Mouse (Mus musculus) telencephalon, adult 2 months (tissue): Measurements from ENCODE around the gene Fas.

ENCODE experiments used
- DNase-seq: peaks from one replicate; pipeline ENCODE4 v3.0.0-alpha.2; 2011; ENCODE audit warnings: low read depth, low spot score

The Fas gene

DNA sequence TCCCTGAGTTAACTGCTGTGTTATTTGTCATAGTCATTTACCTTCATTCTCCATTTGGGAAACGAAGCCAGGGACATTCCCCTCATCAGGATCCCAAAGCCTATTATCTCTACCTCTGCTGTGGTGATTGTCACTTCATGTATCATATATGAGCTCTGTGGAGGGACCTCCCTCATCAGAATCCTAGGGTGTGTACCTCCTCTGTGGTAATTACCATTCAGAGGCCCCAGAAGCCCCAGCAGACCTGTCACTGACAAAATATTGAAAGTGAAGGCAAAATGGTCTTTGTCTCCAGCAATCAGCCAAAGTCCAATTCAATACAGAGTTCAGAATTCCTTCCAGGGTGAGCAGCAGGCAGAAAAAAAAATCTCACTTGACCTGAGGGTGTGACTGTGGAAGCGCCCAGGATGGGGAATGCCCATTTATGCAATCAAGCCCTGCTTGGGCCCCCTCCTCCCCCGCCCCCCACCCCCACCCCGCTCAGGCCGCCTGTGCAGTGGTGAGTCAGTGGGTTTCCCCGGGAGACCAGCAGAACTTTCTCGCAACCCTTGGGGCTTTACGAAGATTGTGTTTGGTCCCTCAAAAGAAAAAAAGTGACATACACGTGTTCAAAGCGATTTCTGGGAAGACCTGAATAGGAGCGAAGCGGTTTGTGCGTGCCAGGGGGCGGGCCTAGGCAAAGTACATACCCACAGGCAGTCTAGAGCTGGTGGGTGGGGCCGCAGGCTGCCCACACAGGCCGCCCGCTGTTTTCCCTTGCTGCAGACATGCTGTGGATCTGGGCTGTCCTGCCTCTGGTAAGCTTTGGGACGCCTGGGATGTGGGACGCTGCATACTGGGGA, at the start of gene Fas:
Gene Fas (plus strand): TSS at position 719 of the 842 bp plus-strand sequence.
- DNase-seq, result no peak

DNA sequence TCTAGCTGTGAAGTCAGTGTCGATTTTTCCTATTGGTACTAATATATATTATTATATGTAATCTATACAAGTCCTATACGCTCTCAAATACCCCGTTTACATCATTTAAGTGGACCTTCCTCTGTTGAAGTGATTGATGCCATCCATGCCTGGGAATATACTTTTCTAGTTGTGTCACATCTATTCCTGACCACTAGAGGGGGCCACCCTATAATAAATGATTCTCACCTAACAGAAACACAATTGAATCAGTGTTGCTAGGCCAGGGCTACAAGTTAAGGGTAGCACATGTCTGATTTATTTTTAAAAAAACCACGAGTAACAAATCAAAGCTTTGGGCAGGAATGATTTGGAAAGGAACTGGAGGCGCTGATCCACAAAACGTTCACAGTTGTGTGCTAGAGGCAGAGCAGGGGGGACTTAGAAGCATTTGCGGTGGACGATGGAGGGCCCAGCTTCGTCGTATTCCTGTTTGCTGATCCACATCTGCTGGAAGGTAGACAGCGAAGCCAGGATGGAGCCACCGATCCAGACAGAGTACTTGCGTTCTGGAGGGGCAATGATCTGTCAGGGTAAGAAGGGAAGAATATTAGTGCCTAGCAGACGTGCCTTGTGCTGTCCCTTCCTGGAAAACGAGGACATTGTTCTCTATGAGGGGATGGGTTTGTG, 49.1 kb upstream of the Fas start:
- DNase-seq, result no peak

DNA sequence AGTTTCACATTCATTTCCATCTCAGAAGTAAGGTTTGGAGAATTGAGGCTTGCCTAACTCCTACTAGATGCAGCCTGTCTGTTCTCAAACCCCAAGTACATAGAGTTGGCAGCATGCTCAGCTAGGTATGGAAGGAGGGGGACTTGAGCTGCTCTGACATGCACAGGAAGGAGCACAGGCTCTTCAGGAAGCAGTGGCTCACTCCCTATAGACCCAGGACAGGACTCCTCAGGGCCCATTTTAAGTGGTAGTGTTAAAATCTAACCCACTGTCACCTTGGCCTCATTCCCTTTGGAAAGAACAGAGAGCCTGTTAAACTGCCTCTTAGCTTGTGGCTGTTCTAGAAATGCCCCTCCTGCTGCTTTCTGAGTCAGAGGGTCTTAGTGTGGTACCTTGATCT, 47.5 kb upstream of the Fas start:
- DNase-seq, result no peak

DNA sequence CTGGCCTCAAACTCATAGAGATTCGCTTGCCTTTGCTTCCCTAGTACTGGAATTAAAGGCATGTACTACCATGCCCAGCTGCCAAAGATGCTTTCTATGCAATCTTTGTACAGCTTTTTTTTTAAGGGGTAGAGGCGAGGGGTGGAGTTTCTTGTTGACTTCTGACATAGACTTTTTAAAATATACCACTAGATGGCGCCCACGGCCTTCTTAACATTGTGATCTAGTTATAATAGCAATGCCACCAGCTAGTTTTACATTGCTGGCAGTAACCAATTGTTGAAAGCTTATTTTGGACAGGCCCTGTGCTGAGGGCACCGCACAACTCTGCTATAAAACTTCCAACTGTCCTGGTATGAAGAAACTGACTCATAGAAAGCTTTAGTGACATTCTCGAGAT, 46.4 kb upstream of the Fas start:
- peak; percentile 70 for DNase-seq

DNA sequence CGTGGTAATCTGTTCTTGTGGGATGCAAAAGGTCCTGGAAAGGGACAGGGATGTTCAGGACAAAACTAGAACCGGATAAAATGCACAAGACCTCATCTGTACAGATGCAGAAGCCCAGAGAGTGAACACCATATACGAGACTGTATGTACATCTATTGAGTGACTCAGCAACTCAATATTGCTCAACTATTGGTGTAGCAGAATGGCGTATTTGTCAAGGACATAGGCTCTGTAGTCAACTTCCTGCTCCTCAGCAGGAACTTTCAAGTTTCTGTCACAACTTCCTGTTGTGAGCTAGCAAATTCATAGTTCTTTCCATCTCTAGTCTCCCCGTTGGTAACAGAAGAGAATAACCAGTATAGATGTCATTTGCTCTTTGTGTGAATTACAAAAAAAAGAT, 41.9 kb upstream of the Fas start:
- no peak for DNase-seq

DNA sequence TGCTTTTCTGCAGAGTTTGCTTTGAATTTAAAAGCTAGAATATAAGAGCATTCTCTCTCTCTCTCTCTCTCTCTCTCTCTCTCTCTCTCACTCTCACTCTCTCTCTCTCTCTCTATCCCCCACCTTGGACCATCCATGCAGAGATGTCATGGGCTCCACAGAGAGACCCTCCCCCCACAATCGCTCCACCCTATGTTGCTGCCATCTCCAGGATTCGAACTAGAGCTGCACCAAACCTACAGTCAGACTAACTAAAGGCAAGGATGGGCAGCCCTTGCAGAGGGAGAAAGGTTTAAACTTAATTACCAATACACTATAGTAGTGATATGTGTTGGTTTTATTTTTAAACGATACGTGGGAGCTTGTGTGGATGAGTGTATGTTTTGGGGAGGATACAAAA, 39.8 kb upstream of the Fas start:
- no peak for DNase-seq

- DNase-seq, result no peak
These were observed 38.6 kb upstream of the Fas start for GRCm38 (mm10) chr19:34251900-34252299.

- DNase-seq, result no peak
These were observed 38.0 kb upstream of the Fas start for GRCm38 (mm10) chr19:34252450-34252849.

DNA sequence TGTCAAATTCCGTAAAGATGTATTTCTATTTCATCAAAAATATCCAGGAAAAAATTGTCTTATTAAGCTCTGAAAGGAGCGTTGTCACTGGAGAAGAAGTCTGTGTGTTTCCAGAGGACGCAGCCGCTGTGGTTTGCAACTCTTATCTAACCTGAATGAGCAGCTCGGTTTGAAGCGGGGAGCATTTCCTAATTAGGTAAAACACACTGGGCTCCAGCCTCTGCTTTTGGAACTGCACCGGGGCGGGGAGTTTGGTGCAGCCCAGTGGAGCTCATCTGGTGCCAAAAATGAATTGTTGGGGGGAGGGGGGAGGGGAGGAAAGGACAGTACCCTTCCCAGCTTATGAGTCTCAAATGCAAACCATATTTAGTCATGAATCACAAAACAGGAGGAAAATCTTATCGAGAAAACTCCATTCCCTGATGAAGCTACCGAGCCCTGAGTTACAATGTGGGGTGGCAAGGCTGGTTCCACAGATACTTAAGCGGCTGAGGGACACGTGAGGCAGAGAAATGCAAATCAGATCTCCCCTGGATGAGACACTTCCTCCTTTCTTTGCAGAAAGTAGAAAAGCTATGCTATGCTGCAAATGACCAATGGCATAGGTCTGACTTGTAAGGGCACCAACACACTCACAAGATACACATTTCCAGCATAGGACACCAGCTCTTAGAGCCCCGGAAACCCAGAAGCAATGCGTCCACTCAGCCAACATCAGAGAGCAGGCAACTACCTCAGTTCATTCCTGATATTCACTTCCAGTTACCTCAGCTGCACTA, 36.2 kb upstream of the Fas start:
- no peak for DNase-seq

DNA sequence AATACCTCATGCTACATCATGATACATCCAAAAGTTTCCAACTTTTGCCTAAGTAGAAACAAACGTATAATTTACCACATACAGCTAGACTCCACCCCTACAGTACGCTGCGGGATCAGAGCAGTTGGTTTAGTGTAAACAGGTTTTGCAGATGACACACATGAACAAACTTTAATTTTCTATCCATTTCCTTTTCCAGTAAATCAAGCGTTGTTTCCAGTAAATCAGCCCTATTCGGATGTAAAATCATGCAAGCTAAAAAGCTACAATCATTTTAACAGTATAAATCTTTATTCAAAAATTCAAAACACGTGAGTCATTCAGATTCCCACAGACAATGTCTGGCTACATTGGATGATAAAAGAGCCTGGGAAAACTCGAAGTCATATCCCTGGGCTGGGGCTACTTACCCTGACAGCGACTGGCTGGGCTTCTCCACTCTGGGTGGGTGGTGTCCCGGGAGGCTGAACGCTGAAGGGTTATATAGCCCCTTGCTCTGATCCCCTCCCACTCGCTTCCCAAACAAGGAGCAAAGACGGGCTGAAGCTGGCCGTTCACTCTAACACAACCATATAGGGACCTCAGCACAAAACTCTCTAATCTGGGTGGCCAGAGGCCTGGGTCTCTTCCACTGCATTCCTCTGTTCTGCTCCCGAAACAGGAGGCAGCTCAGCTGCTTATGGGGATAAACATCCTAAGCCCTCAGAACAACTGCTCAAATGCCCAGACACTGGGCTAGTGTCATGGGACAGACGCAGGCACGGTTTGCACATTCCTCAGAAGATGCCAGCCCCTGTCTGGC, 35.4 kb upstream of the Fas start, which contains the start of gene Acta2:
Gene Acta2 (minus strand): TSS at position 711 of the 802 bp plus-strand sequence.
- no peak for DNase-seq

- no peak for DNase-seq
These were observed 34.3 kb upstream of the Fas start for GRCm38 (mm10) chr19:34256149-34256548.

- no peak for DNase-seq
These were observed 33.5 kb upstream of the Fas start for GRCm38 (mm10) chr19:34256936-34257335.

- DNase-seq, result no peak
These were observed 28.0 kb upstream of the Fas start for GRCm38 (mm10) chr19:34262273-34262974.

DNA sequence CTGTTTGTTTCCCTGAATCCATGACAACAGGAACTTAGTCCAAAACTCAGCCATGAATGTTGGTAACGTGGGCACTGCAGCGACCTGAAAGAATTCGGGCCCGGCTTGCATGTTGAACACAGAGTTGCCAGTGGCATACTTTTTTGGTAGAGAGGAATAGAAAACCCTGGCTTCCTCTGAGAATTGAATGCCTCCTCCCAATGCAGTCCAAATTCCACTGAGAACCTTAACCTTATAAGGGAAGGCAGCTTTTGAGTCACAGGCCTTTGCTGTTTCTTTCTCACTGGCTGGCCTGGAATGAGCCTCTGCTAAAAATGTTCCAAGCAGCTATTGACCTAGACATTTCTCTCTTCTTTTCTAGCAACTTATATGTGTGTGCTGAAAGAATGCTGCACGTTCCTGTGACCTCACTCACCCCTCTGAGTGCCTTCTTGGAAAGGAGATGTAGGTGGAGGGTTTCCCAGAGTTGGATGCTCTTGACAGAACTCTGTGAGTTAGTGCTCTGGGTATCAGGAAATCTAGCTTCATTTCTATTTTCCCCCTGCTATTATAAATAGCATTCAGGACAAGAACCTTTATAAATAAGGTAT, 24.8 kb upstream of the Fas start:
- no peak for DNase-seq

DNA sequence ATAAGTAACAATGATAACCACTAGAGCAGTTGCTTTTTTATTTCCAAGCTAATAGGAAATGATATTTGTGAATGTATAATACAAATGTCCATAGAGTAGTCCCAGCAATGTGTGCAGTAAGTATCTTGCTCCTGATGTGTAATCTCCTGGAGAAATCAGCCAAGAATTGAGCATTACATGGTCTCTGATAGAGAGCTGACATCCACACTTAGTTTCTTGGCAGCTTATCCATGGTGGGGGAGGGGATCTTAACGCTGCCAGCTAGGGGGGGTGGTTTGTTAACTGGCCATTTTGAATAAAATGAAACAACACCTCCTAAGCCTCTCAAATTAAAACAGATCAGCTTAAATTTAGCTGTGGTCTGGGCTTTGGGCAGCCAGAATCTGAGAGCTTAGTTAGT, 21.5 kb upstream of the Fas start:
- DNase-seq, result no peak

- DNase-seq, result no peak
These were observed 20.2 kb upstream of the Fas start for GRCm38 (mm10) chr19:34270106-34270726.

- no peak for DNase-seq
These were observed 19.5 kb upstream of the Fas start for GRCm38 (mm10) chr19:34270824-34271464.

DNA sequence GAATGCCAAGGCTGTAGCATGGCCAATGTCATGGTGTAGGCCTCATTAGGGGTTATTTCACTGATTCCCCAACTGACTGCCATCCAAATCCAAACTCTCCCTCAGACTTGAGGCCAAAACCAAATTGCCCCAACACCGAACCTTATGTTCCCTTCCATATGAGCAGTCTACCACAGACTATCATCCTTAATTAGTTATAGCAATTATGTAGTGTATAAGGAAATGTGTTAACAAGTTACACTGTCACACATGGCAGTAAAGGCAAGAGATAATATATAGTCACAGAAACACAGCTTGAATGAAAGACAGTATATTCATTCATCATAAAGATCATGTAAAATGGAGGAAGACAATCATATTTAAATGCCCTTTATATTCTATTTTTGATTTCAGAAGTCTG, 17.4 kb upstream of the Fas start:
- no peak for DNase-seq

DNA sequence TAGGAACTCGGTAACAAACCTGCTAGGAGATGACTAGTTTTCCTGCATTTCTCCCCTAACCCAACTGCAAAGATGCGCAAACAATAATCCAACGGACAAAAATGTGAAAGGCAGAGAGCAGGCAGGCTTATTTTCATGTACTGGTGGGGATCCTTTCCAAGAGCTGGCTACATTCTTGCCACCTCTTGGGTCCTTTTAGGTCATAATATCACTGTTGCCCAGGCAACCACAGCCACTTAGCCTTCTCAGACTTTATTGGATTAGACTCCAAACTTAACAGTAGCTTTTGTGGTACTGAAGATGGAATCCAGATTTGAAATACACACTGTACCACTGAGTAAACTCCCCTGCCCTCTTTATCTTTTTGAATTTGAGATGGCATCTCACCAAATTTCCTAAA, 12.4 kb upstream of the Fas start:
- no peak for DNase-seq

DNA sequence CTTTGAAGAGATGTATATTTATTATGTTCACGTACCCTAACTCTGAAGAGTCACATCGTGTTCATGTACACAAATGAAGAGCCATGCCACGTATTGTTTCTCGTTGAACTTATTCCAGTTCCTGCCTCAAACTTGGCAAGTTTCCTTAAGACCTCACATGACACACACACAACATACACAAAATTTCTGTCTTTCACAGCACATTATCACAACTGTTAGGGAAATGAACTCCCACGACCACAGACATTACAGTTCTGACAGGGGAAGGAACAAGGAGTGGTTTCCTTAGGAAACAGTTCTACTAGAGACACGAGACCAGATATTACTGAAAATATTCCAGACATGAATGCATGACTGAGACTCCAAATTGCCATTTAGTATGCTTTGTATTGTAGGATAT, 6.9 kb upstream of the Fas start:
- no peak for DNase-seq
